Mouse (Mus musculus) neural tube, embryonic 10.5 days (tissue): ENCODE data around the gene Ddb2.
"Not testable (repeated sequence)": the region's sequence is repeated elsewhere in the genome, so short reads cannot be mapped to it uniquely, and the experiment has no call there.

Experiments
- DNase-seq: peaks from one replicate; pipeline ENCODE4 v3.0.0-alpha.2; 2017; ENCODE audit warnings: low spot score; ENCODE audit errors: extremely low spot score

Gene Ddb2

GRCm38 (mm10) chr2:91255661-91256150 is 18.9 kb upstream of the Ddb2 start, which contains the start of gene Pacsin3:
TSS of gene Pacsin3 (plus strand) at chr2:91255954.
- DNase-seq, result peak; percentile 52

DNA sequence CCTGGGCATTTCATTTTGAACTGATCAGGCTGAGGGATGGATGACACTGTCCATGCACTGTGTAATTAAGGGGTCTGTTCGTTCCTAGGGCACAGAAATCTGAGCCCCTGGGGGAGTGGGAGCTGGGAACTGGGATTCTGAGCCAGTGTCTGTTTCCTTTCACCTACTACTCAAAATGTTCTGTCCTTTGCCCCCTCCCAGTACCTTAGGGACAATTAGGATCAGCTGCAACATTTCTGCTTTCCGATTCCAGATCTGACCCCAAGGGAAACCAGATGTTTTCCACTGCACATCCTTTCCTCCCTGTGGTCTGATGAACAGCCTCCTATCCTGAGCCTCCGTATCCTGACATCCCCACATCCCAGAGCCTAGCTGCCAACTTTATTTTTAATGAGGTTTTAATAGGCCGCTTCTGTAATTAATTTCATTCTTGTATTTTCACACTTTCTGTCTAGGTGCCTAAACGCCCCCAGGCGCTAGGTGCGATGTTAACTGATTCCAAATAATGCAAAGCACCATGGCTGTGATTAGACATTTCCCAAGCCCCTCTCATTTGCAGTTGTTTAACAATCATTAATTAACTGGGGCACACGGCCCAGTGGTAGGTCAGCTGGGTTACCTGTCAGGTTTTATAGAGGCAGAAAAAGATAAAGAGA is 18.1 kb upstream of the Ddb2 start:
- no peak for DNase-seq

DNA sequence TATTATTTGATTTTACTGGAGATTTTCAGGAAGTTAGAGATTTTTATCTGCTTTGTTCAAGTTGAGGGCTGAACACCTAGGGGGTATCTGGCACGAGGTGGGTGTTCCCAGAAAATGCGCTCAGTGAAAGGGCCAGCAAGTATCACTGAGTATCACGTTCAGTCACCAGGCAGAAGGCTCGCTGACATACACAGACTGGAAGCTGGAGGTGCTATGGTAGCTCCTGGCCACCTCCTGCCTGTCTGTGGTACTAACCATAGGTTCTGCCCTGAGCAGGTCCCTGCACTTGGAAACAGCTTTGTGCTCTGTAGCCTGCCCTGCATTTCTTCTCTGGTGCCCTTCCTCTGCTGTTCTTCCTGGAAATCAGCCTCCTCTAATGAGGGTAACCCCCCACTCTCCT is 15.7 kb upstream of the Ddb2 start:
- no peak for DNase-seq

GRCm38 (mm10) chr2:91252001-91252400 is 15.2 kb upstream of the Ddb2 start:
- no peak for DNase-seq

- no peak for DNase-seq
Measured at GRCm38 (mm10) chr2:91248366-91248765, 11.6 kb upstream of the Ddb2 start.

GRCm38 (mm10) chr2:91244557-91245228 is 7.9 kb upstream of the Ddb2 start:
- DNase-seq, result no peak

DNA sequence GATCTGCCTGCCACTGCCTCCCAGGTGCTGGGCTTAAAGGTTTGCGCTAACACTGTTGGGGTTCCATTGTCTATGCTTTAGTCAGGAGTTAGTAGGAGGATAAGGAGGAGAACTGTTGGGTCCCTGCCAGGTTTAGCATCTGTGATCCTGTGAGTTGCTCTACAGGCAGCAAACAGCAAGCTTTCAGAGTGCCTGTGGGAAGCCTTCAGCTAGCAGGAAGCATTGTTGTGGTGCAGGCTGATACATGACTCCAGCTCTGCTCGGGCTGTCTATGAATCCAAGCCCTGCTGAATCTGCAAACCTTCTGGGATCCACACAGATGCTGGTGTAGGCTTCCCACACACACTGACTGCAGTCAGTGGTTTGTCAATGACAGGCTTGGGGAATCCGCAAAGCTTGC is 6.6 kb upstream of the Ddb2 start:
- no peak for DNase-seq

GRCm38 (mm10) chr2:91242547-91242946 is 5.8 kb upstream of the Ddb2 start:
- DNase-seq, result no peak

DNA sequence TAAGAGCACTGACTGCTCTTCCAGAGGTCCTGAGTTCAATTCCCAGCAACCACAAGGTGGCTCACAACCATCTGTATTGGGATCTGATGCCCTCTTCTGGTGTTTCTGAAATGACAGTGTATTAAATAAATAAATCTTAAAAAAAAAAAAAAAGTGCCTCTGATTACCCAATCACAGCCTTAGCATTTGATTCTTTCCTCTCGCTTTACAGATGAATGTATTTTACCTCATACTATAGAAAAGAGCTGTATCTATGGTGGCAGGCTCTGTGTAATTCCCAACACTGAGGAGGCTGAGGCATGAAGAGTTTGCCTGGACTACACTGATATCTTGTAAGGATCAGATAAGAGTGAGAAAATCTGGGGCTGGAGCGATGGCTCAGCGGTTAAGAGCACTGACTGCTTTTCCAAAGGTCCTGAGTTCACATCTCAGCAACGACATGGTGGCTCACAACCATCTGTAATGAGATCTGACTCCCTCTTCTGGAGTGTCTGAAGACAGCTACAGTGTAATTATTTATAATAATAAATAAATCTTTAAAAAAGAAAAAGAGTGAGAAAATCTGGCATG is 814 bp upstream of the Ddb2 start:
- DNase-seq, result not testable (repeated sequence)

DNA sequence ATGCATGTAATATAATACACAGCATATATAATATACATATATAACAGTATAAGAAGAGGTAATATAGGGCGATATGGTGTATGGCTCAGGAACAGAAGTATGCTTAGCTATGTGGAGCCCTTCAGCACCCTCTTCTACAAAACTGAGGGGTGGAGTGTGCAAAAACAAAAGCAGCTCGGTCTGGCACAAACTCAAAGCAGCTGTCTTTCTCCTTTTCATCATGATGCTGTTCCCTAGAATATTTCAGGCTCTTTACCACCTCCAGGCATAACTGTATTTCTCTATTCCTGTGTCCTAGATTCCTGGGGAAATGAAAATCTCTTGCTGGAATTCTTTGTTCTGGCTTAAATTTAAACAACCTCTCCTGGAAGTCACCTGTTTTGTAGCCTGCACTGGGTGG is 7.0 kb downstream of the Ddb2 start:
- DNase-seq, result no peak

DNA sequence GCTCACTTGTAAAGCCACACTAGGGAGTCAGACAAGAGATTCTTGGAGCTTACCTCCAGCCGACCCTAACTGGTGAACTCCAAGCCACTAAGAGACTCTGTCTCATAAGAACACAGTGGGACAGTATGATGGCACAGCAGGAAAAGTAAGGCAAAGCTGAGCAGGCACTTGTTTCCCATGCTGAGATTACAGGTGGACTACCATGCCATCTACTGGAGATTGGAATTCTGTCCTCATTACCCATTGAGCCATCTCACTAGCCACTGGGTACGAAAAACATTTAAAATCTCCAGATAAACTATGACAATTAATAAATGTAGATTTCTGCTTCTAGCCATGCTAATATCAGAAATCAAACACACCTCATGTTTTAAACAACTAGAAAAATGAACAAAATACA is 13.2 kb downstream of the Ddb2 start:
- no peak for DNase-seq

DNA sequence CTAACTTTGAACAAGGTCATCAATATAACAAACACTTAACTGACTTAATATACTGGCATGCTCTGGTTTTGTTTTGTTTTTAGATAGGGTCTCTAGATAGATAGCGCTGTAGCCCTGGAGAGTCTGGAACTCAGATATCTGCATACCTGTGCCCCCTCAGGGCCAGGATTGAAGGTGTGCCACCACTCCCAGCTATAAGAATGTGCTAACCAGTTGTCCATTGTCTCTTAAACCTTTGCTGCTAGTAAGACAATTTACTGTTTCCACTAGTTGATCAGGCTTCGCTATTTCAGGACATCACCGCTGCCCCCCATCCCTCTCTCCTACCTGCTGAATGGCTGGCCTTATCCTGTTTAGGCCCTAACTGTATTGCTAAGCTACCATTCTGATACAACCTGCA is 16.3 kb downstream of the Ddb2 start:
- no peak for DNase-seq

- no peak for DNase-seq
Measured at GRCm38 (mm10) chr2:91217032-91217431, 19.8 kb downstream of the Ddb2 start.

- DNase-seq, result no peak
Measured at GRCm38 (mm10) chr2:91213311-91213710, 23.5 kb downstream of the Ddb2 start.

DNA sequence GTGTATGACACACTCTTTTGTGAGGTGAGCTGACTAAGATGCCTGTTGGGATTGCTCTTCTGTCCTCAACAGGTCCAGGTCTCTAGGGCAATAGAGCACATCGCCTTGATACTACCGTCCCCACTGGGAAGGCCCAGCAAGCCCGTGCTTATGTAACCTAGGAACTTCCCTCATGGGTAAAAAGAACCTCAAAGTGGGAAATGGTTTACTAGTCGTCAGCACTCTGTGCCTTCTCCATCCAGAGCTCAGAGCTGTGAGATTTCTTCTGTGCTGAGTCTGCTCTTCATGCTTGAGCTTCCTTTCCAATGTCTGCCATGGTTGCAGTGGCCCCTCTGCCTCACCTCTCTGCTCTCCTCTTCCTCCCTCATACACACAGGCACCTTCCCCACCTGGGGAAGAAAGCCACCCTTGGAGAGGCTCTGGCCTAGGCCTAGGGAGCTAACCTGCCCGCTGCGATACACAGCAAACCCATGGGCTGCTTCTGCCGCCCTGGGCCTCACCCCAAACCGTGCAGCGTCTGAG is 30.5 kb downstream of the Ddb2 start:
- DNase-seq, result no peak

DNA sequence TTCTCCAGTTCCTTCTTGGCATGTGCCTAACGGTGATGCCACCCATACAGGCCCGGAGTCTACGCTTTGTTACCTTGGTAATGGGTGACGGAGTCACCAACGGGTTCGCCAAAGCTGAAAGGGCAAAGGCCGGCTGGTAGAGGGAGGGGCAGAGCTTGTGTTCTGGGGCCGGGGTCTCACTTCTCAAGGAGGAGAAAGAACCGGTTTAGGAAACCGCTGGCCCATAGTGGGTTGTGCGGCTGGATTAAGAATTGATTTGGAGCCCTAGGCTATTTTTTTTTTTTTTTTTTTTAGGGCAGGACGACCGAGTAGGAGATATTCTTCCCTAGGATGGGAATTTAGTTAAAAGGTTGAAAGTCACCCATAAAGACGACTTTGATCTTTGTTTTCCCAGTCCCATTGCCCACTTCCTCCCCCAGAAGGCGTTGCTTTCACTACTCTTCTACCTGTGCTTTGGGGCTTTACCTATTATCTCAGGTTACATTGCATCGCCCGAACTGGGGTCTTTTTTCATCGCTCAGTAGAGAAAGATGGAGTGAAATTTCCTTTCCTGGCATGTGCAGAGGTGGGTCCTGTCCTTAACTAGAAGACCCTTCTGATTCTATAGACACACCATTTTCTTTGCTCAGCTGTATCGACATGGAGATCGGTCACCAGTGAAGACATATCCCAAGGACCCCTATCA is 33.7 kb downstream of the Ddb2 start:
- DNase-seq, result no peak

GRCm38 (mm10) chr2:91202222-91202971 is 34.4 kb downstream of the Ddb2 start, which contains the start of the genes Nr1h3 and Acp2:
TSS of gene Nr1h3 (minus strand) at chr2:91202834.
TSS of gene Acp2 (plus strand) at chr2:91202885.
- peak; percentile 98 for DNase-seq

GRCm38 (mm10) chr2:91198888-91199287 is 37.9 kb downstream of the Ddb2 start:
- DNase-seq, result no peak

DNA sequence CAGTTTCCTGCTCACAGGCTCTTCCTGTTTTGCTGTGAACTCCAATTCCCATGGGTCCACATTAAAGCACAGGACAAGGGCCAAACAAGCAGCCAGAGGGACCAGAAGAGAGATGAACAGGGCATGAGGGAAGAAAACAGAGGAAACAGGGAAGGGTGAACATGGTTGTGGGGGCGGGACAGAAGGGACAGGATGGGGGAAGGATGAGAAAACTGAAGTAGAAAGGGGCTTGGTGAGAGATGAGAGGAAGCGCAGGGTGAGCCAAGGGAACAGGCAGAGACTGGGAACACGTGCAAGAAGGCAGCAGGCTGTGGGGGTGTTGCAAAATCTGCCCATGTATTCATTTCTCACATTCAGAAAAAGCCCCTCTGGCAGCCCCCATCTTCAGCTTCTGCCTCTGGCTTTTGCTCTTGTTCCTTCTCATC is 40.2 kb downstream of the Ddb2 start:
- no peak for DNase-seq

DNA sequence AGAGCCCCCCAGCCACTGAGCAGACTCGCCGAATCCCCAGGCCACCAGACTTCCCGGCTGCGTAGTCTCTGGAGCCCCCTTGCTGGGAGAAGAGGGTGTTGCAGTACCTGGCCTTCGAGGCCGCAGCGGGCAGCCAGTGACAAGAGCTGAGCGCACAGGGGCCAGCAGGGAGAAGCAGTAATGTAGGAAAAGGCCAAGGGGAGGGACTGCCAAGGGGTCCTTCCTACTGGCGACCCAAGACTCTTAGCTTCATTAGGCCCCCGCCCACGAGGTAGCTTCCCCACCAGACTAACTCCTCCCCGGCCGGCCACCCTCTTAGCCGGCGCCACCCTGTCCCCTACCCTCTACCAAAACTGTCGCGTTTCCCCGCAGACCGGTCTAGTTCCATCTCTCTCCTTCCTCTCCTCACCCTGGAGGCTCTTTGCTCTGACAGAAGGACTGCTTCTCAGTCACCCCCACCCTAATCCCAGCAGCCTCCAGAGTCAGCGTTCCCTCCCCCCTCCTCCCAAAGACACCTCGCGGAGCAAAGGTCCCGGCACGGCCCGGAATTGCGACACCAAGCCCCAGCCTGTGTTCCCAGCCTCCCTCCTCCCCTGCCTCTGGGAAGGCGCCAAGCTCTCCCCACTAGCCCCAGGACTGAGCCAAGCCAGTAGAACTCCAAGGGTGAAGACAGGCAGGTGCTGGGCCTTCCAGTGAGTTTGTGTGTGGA is 42.0 kb downstream of the Ddb2 start:
- DNase-seq, result peak; percentile 71
